Mouse (Mus musculus): ENCODE data around the gene Psen2.

DNA sequence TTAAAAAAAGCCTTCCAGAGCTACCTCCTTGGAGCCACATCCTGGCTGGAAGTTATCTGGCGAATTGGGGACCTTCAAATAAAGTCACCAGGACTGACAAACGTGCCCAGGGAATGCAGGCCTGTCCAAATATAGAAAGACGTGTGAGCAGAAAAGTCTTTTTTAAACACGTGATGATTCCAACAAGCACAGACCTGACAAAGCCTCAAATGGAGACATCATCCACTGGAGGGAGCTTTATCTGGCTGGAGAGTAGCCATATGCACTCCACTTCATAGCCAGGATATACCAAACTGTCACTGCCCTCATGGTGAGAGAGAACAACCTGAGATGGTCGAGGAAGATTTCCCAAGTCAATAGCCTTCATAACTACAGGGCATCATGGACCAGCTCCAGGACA, 77.4 kb downstream of the Psen2 start:
- TF ChIP-seq CTCF (IDR thresholded peaks at IDR 0.05; ENCODE audit: control insufficient read depth, insufficient read depth, low read length) = no peak
- no peak for TF ChIP-seq POLR2A (IDR thresholded peaks at IDR 0.05; ENCODE audit: borderline replicate concordance, control insufficient read depth, low read depth, low read length)

All from bone marrow, adult 2 months (tissue).